Mouse (Mus musculus): Measurements from ENCODE around the gene Wee1. TPM values are rescaled to one million over a fixed set of nuclear protein-coding genes. Genes with fewer than 3 reads are reported as not detected.
"Not testable (repeated sequence)": the region's sequence is repeated elsewhere in the genome, so short reads cannot be mapped to it uniquely, and the experiment has no call there.

Wee1 gene
- polyA plus RNA-seq, 1 experiment from 2014 or later = 5.4 TPM

GRCm38 (mm10) chr7:110106633-110107032, 15.2 kb upstream of the Wee1 start:
- Histone ChIP-seq H3K36me3 (no peaks in the 10 kb centered on the region), H3K9me3 (replicated peaks) (no peaks in the 10 kb centered on the region), H3K4me2 (no peak overlapping the region), H3K27ac (replicated peaks) (no peak overlapping the region), H3K4me3 (replicated peaks) (no peak overlapping the region), H3K27me3 (replicated peaks) (no peaks in the 10 kb centered on the region), H3K4me1 (peaks cover 13% of the 10 kb centered on the region; the same call in 1 of the 2 replicates), H3K9ac (replicated peaks) (no peak overlapping the region)
- ATAC-seq (ENCODE audit: low FRiP score) = no peak
- 81% methylated on average over 3 of the region's 3 CpGs for WGBS

DNA sequence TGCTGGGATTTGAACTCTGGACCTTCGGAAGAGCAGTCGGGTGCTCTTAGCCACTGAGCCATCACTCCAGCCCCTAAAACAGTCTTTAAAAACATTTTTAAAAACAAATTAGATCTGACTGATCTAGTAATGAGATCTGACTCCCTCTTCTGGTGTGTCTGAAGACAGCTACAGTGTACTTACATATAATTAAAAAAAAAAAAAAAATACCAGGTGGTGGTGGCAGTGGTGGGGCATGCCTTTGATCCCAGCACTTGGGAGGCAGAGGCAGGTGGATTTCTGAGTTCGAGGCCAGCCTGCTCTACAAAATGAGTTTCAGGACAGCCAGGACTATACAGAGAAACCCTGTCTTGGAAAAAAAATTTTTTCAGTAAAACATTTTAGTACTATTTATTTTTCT, 13.3 kb upstream of the Wee1 start:
- 0 out of 2 replicates have a peak overlapping the region, but pooled peaks have one; percentile 26 for H3K4me2 ChIP-seq
- H3K4me1 ChIP-seq = peaks cover 13% of the 10 kb centered on the region; the same call in 1 of the 2 replicates
- ATAC-seq (ENCODE audit: low FRiP score); H3K27me3 ChIP-seq (replicated peaks); H3K36me3 ChIP-seq; H3K27ac ChIP-seq (replicated peaks); H3K9ac ChIP-seq (replicated peaks); H3K9me3 ChIP-seq (replicated peaks); H3K4me3 ChIP-seq (replicated peaks): not testable (repeated sequence)
- WGBS = 93% methylated on average over 3 of the region's 3 CpGs

GRCm38 (mm10) chr7:110108967-110109610, 12.8 kb upstream of the Wee1 start:
- 20% methylated on average over 11 of the region's 11 CpGs for WGBS
- Histone ChIP-seq H3K27me3 (replicated peaks) (no peaks in the 10 kb centered on the region), H3K27ac (replicated peaks) (no peak overlapping the region), H3K4me1 (peaks cover 13% of the 10 kb centered on the region; the same call in 1 of the 2 replicates), H3K4me3 (replicated peaks) (no peak overlapping the region), H3K36me3 (no peaks in the 10 kb centered on the region), H3K9ac (replicated peaks) (no peak overlapping the region), H3K9me3 (replicated peaks) (no peaks in the 10 kb centered on the region), H3K4me2 (peak overlapping the region; percentile 26; the same call in 1 of the 2 replicates)
- no peak for ATAC-seq (ENCODE audit: low FRiP score)

DNA sequence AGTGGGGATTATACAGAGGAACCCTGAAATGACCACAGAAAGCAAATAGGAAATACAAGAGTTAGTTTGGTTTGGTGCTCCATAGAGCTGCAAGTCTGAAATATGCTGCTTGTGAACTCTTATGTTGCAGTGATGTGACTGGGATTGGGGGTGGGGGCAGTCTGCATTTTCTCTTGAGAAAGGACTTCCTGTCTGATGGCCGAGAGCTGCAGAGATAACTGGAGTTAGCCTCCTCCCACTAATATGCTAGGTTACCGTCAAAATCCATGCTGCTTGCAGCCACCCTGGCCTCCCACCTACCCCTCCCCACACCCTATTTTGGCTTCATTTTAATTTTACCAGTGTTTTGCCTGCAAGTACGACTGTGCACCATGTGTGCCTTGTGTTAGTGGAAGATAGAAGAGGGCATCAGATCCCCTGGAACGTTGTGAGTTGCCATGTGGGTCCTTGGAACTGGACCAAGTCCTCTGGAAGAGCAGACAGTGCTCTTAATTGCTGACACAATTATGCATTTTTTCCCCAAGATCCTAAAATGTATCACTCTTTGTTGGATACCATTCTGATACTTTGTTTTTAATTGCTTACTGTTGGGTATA, 11.7 kb upstream of the Wee1 start:
- Histone ChIP-seq H3K4me2 (no peak overlapping the region), H3K9ac (replicated peaks) (no peak overlapping the region), H3K4me3 (replicated peaks) (no peak overlapping the region), H3K27ac (replicated peaks) (no peak overlapping the region), H3K9me3 (replicated peaks) (no peaks in the 10 kb centered on the region), H3K4me1 (peaks cover 13% of the 10 kb centered on the region; the same call in 1 of the 2 replicates), H3K36me3 (no peaks in the 10 kb centered on the region), H3K27me3 (replicated peaks) (no peaks in the 10 kb centered on the region)
- WGBS = 48% methylated on average over 4 of the region's 4 CpGs
- ATAC-seq (ENCODE audit: low FRiP score) = no peak

DNA sequence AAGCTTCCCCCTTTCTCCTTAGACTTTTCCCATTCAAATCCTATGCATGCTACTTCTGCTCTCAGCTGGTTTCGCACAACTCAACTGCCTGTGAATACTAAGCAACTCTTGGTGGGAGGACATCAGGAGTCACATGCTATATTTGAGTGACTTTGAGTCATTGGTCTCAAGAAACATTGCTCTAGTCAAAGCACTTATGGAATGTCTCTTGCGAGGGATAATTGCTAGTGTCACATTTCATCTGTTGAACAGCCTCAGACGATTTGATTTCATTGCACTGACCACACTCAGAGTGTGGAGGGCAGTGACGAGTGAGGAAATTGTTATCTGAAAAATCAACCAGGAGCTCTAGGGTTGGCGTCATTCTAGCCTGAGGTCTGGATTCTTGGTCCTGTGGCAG, 7.1 kb upstream of the Wee1 start:
- H3K9ac ChIP-seq (replicated peaks) = no peak overlapping the region
- no peak overlapping the region for H3K4me2 ChIP-seq
- H3K4me3 ChIP-seq (replicated peaks) = no peak overlapping the region
- no peak for ATAC-seq (ENCODE audit: low FRiP score)
- no peaks in the 10 kb centered on the region for H3K36me3 ChIP-seq
- no peaks in the 10 kb centered on the region for H3K9me3 ChIP-seq (replicated peaks)
- no peak overlapping the region for H3K27ac ChIP-seq (replicated peaks)
- H3K27me3 ChIP-seq (replicated peaks) = no peaks in the 10 kb centered on the region
- 73% methylated on average over 5 of the region's 5 CpGs for WGBS
- 0 out of 2 replicates have a peak, but pooled peaks cover 4% of the 10 kb centered on the region for H3K4me1 ChIP-seq

DNA sequence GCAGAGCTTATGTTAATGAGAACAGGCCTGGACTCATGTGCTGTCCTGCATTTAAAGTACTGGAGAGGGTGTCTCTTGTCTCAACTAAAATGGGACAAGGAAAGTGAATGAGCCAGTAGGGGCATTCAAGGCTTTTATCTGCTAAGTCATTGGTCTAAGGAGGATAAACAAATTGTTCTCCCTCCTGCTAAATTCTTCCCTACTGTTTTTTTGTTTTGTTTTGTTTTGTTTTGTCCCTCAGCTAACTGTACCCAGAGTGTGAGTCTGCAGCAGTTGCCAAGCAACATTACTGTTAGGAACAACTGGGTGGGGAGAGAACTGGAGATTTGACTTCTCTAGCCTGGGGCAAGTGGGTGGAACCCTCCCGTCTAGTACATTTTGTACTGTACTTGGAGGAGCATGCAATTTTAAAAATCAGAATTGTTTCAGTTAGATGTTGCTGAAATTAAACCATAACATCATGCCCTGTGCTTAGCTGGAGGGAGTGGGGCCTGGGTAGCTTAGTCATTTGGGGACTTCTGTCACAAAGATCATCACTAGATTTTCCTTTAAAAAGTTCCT, 5.0 kb upstream of the Wee1 start:
- H3K27ac ChIP-seq (replicated peaks) = no peak overlapping the region; the same call in 1 of the 2 replicates
- peaks cover 4% of the 10 kb centered on the region for H3K4me1 ChIP-seq
- no peaks in the 10 kb centered on the region for H3K36me3 ChIP-seq
- no peaks in the 10 kb centered on the region for H3K27me3 ChIP-seq (replicated peaks)
- 21% methylated on average over 1 of the region's 1 CpGs for WGBS
- H3K9me3 ChIP-seq (replicated peaks) = no peaks in the 10 kb centered on the region
- H3K9ac ChIP-seq (replicated peaks) = no peak overlapping the region
- H3K4me3 ChIP-seq (replicated peaks) = no peak overlapping the region
- no peak overlapping the region for H3K4me2 ChIP-seq
- no peak for ATAC-seq (ENCODE audit: low FRiP score)

DNA sequence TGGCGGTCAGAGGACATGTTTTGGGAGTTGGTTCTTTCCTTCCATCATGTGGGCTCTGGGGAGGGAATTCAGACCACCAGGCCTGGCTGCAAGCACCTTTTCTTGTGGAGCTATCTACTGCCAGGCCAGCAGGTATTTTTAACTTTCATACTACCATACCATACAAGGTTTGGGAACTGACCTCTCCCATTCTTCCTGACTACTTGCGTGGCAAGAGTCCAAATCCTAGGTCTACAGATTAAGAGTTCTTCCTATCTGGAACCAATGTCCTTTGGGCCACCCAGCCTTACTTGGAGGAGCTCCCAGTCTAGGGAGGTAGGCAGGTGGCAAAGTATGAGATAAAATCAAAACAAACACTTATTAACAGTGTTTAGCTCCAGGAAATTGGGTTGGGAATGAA, 3.4 kb upstream of the Wee1 start:
- no peaks in the 10 kb centered on the region for H3K9me3 ChIP-seq (replicated peaks)
- no peaks in the 10 kb centered on the region for H3K36me3 ChIP-seq
- no peak for ATAC-seq (ENCODE audit: low FRiP score)
- no peak overlapping the region for H3K4me3 ChIP-seq (replicated peaks)
- H3K9ac ChIP-seq (replicated peaks) = no peak overlapping the region
- 86% methylated on average over 2 of the region's 2 CpGs for WGBS
- H3K4me1 ChIP-seq = peaks cover 9% of the 10 kb centered on the region
- no peak overlapping the region for H3K4me2 ChIP-seq
- no peak overlapping the region for H3K27ac ChIP-seq (replicated peaks)
- no peaks in the 10 kb centered on the region for H3K27me3 ChIP-seq (replicated peaks)

DNA sequence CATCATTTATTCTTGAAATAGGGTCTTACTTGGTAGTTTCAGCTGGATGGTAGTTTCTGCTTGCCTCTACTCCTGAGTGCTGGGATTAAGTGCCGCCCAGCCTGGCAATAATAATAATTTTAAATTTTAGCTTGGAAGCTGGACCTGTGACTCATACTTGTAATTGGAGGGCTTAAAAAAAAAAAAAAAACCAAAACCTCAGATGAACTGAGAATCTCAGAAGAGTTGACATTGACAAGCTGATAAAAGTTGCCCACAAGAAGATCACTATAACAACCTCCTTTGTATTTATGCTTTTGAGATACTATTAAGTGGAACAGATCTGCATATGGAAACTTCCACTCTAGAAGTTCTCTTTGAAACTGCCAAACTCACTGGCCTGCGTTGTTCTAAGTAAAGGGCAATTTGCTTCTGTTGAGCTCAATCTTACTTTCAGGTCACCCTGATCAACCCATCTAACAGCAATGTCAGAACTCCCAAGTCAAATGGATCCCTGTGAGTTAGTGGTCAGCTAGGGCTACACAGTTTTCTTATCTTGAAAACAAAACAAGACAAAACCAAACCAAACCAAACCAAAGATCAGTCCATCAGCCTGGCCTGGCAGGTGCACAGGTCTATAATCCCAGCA, 1.6 kb upstream of the Wee1 start:
- H3K9ac ChIP-seq (replicated peaks) = no peak overlapping the region
- no peaks in the 10 kb centered on the region for H3K9me3 ChIP-seq (replicated peaks)
- no peak for ATAC-seq (ENCODE audit: low FRiP score)
- 80% methylated on average over 2 of the region's 2 CpGs for WGBS
- H3K4me1 ChIP-seq = peaks cover 12% of the 10 kb centered on the region
- no peaks in the 10 kb centered on the region for H3K36me3 ChIP-seq
- no peaks in the 10 kb centered on the region for H3K27me3 ChIP-seq (replicated peaks)
- no peak overlapping the region for H3K4me2 ChIP-seq
- no peak overlapping the region for H3K27ac ChIP-seq (replicated peaks)
- no peak overlapping the region for H3K4me3 ChIP-seq (replicated peaks)

DNA sequence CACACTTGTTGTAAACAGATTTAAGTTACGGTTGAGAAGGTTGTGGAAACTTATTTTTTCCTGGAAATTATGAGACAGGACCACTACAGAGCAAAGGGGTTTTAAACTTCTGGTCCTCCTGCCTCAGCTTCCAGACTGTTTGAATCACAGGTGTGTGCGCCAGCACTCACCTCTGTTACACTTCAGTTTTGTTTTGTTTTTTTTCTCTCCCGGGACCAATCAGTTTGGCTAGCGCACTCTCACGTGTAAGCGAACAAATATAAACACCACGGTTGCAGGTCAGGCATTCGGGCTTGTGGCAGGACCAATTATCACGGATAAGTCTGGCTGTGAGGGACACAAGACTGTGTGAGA, 707 bp upstream of the Wee1 start:
- Histone ChIP-seq H3K4me2 (peak overlapping the region; percentile 92), H3K9ac (replicated peaks) (peak overlapping the region; percentile 66), H3K27ac (replicated peaks) (peak overlapping the region; percentile 65; the same call in 1 of the 2 replicates), H3K4me3 (replicated peaks) (peak overlapping the region; percentile 91), H3K36me3 (no peaks in the 10 kb centered on the region), H3K4me1 (peaks cover 12% of the 10 kb centered on the region), H3K9me3 (replicated peaks) (no peaks in the 10 kb centered on the region), H3K27me3 (replicated peaks) (no peaks in the 10 kb centered on the region)
- 4% methylated on average over 9 of the region's 9 CpGs for WGBS
- ATAC-seq (ENCODE audit: low FRiP score) = no peak

- Histone ChIP-seq H3K4me2 (peak overlapping the region; percentile 92), H3K4me1 (peaks cover 12% of the 10 kb centered on the region), H3K36me3 (no peaks in the 10 kb centered on the region), H3K27ac (replicated peaks) (peak overlapping the region; percentile 79), H3K9me3 (replicated peaks) (no peaks in the 10 kb centered on the region), H3K27me3 (replicated peaks) (no peaks in the 10 kb centered on the region), H3K9ac (replicated peaks) (peak overlapping the region; percentile 62), H3K4me3 (replicated peaks) (peak overlapping the region; percentile 91)
- ATAC-seq (ENCODE audit: low FRiP score) = no peak; the same call in 1 of the 2 replicates
- 0% methylated on average over 27 of the region's 27 CpGs for WGBS
These were observed 381 bp downstream of the Wee1 start for GRCm38 (mm10) chr7:110122289-110122564.

DNA sequence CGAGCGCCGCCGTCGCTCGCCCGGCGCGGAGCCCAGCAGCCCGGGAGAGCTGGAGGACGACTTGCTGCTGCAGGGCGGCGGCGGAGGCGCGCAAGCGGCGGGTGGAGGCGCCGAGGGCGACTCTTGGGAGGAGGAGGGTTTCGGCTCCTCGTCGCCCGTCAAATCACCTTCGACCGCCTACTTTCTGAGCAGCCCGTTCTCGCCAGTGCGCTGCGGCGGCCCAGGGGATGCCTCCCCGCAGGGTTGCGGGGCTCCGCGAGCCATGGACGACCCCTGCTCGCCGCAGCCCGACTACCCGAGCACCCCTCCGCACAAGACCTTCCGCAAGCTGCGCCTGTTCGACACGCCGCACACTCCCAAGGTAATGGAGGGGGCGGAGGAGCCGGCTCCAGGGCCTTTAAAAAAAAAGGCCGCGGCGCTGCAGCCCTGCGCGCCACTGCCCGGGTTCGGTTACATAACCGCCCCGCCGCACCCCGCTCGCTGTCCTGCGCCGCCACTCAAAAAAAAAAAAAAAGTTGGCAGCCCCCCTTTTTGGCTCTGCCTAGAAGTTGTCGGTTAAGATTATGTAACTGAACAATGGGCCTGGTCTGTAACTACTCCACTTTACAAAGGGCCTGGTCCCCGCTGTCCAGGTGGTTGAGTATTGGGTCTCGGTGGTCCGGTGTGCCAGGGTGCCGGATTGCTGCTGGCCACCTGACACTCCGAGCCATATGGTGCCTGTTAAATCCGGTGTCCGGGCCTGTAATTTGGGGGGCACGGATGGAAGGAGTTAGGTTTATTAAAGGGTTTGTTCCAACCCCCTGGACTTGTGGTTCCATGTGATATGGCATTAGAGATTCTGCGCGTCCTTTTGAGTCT, 948 bp downstream of the Wee1 start:
- ATAC-seq (ENCODE audit: low FRiP score) = peak; percentile 40
- H3K4me3 ChIP-seq (replicated peaks) = peak overlapping the region; percentile 91

More for the DNA sequence above, 948 bp downstream of the Wee1 start:
- H3K4me1 ChIP-seq = peaks cover 12% of the 10 kb centered on the region
- H3K9ac ChIP-seq (replicated peaks) = peak overlapping the region; percentile 62
- no peaks in the 10 kb centered on the region for H3K36me3 ChIP-seq
- no peaks in the 10 kb centered on the region for H3K27me3 ChIP-seq (replicated peaks)
- under 1% methylated on average over 68 of the region's 74 CpGs for WGBS
- peak overlapping the region; percentile 92 for H3K4me2 ChIP-seq
- H3K9me3 ChIP-seq (replicated peaks) = no peaks in the 10 kb centered on the region
- peak overlapping the region; percentile 79 for H3K27ac ChIP-seq (replicated peaks)

All from neural tube, embryonic 15.5 days (tissue).